Mouse (Mus musculus) right cerebral cortex, postnatal 4 days (tissue): Measurements from ENCODE around the gene Elmo1.
A peak's percentile ranks its signal among the peaks of the same experiment; 100 is the strongest.

Source experiments
- DNase-seq: peaks from one replicate; pipeline ENCODE4 v3.0.0-alpha.2; 2022

Gene Elmo1

GRCm38 (mm10) chr13:20335051-20335888, 244.9 kb downstream of the Elmo1 start:
- DNase-seq = no peak

GRCm38 (mm10) chr13:20335889-20336497, 245.6 kb downstream of the Elmo1 start:
- no peak for DNase-seq

GRCm38 (mm10) chr13:20342881-20343280, 252.5 kb downstream of the Elmo1 start:
- DNase-seq = no peak

- no peak for DNase-seq
Observed at GRCm38 (mm10) chr13:20349754-20350153, 259.4 kb downstream of the Elmo1 start.

- DNase-seq = no peak
Observed at GRCm38 (mm10) chr13:20352631-20353030, 262.2 kb downstream of the Elmo1 start.

- DNase-seq = peak; percentile 26
Observed at GRCm38 (mm10) chr13:20353862-20354603, 263.6 kb downstream of the Elmo1 start.

- DNase-seq = peak; percentile 14
Observed at GRCm38 (mm10) chr13:20354604-20354999, 264.2 kb downstream of the Elmo1 start.

- no peak for DNase-seq
Observed at GRCm38 (mm10) chr13:20362541-20362940, 272.1 kb downstream of the Elmo1 start.

- no peak for DNase-seq
Observed at GRCm38 (mm10) chr13:20365828-20366593, 275.6 kb downstream of the Elmo1 start.

- no peak for DNase-seq
Observed at GRCm38 (mm10) chr13:20370036-20370802, 279.8 kb downstream of the Elmo1 start.

- DNase-seq = no peak
Observed at GRCm38 (mm10) chr13:20371501-20371900, 281.1 kb downstream of the Elmo1 start.

GRCm38 (mm10) chr13:20372335-20372734, 281.9 kb downstream of the Elmo1 start:
- no peak for DNase-seq

- DNase-seq = no peak
Observed at GRCm38 (mm10) chr13:20378869-20379268, 288.5 kb downstream of the Elmo1 start.

- no peak for DNase-seq
Observed at GRCm38 (mm10) chr13:20383875-20384274, 293.5 kb downstream of the Elmo1 start.

- no peak for DNase-seq
Observed at GRCm38 (mm10) chr13:20384846-20385245, 294.4 kb downstream of the Elmo1 start.

- DNase-seq = no peak
Observed at GRCm38 (mm10) chr13:20385423-20385822, 295.0 kb downstream of the Elmo1 start.

- no peak for DNase-seq
Observed at GRCm38 (mm10) chr13:20386462-20387141, 296.2 kb downstream of the Elmo1 start.

GRCm38 (mm10) chr13:20392824-20393598, 302.6 kb downstream of the Elmo1 start:
- no peak for DNase-seq

- no peak for DNase-seq
Observed at GRCm38 (mm10) chr13:20397744-20398143, 307.3 kb downstream of the Elmo1 start.

GRCm38 (mm10) chr13:20398311-20398710, 307.9 kb downstream of the Elmo1 start:
- no peak for DNase-seq

GRCm38 (mm10) chr13:20404530-20404929, 314.1 kb downstream of the Elmo1 start:
- DNase-seq = no peak
